ENCODE assay signal across 22 mouse cellular contexts in the genomic region with DNA sequence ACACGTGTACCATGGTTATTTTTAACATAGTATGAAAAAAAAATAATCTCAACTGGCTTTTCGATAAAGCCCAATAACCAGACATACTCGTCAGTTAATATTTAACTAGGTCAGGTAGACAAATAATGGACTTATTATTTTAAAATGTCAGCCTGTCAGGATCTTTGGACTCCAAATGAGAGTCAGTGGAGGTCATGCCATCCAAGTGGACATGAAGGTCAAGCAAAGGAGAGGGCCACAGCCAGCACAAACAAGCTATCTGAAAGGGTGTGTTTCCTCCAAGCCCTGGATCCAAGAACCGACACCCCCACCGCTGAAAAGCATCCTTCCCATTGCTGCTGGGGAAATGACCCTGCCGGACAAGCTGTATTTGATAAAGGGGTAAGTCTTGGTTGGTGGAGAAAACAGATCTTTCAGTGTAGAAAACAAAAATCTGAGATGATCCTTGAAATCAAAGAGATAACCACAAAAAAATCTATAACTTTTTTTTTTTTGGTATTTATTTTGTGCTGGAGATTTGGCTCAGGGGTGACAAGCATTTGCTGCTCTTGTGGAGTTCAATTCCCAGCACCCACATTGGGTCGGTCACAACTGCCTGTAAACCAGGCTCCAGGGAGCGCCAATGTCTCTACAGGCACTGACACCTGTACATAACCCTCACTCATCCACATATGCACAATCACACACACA.
DNase-seq lines count a peak whose midpoint lies in the region; ATAC-seq and TF ChIP-seq lines count a peak whose summit lies in the region.
"Had no signal": no experiment of that assay in that cellular context is flagged by ENCODE, and none has a peak within 500 bp of the region (broad histone marks: within the 10 kb centered on the region; RNA-seq: fewer than 3 reads in every experiment).

No protein-coding gene starts in this region.

- TF ChIP-seq POLR2A in small intestine, adult 2 months (IDR thresholded peaks at IDR 0.05; ENCODE audit: low read depth, low read length), result no peak

- ATAC-seq in kidney, embryonic 14.5 days (ENCODE audit: low FRiP score, low TSS enrichment), result no peak
- no peak for ATAC-seq in midbrain, embryonic 11.5 days (ENCODE audit: low FRiP score)
- ATAC-seq in midbrain, embryonic 13.5 days, result no peak
- ATAC-seq: forebrain, embryonic 14.5 days; midbrain, embryonic 16.5 days; Patski had no signal

- no peaks in the 10 kb centered on the region; the same call in 1 of the 2 replicates for H3K36me3 ChIP-seq in kidney, embryonic 14.5 days (ENCODE audit: control insufficient read depth, insufficient read depth, low read length)
- H3K36me3 ChIP-seq in midbrain, embryonic 11.5 days (ENCODE audit: control insufficient read depth, insufficient read depth, low read length), result no peaks in the 10 kb centered on the region
- H3K36me3 ChIP-seq in midbrain, embryonic 13.5 days, result peaks cover 30% of the 10 kb centered on the region
- peaks cover 13% of the 10 kb centered on the region for H3K36me3 ChIP-seq in small intestine, adult 2 months (ENCODE audit: control insufficient read depth, insufficient read depth, low read length)
- peaks cover 18% of the 10 kb centered on the region for H3K36me3 ChIP-seq in hindbrain, embryonic 10.5 days

- H3K9me3 ChIP-seq in kidney, embryonic 14.5 days (ENCODE audit: control insufficient read depth, low read length), result no peaks in the 10 kb centered on the region
- no peaks in the 10 kb centered on the region for H3K9me3 ChIP-seq in midbrain, embryonic 11.5 days (ENCODE audit: control insufficient read depth, low read length)
- no peaks in the 10 kb centered on the region for H3K9me3 ChIP-seq in midbrain, embryonic 13.5 days
- H3K9me3 ChIP-seq in hindbrain, embryonic 10.5 days, result no peaks in the 10 kb centered on the region
- H3K9me3 ChIP-seq: hindbrain, embryonic 13.5 days had no signal

- H3K4me2 ChIP-seq in kidney, embryonic 14.5 days (replicated peaks; ENCODE audit: low read depth, low read length), result no peak overlapping the region
- no peak overlapping the region for H3K4me2 ChIP-seq in midbrain, embryonic 11.5 days
- no peak overlapping the region for H3K4me2 ChIP-seq in midbrain, embryonic 13.5 days (replicated peaks)
- H3K4me2 ChIP-seq: heart, embryonic 11.5 days; hindbrain, embryonic 13.5 days had no signal

- no peaks in the 10 kb centered on the region for H3K27me3 ChIP-seq in kidney, embryonic 14.5 days (ENCODE audit: control insufficient read depth, insufficient read depth, low read length)
- H3K27me3 ChIP-seq in midbrain, embryonic 11.5 days (ENCODE audit: control insufficient read depth, insufficient read depth, low read length), result no peaks in the 10 kb centered on the region
- H3K27me3 ChIP-seq in midbrain, embryonic 13.5 days, result no peaks in the 10 kb centered on the region
- H3K27me3 ChIP-seq in small intestine, adult 2 months (ENCODE audit: control insufficient read depth, insufficient read depth, low read length), result no peaks in the 10 kb centered on the region
- H3K27me3 ChIP-seq in hindbrain, embryonic 10.5 days (ENCODE audit: insufficient read depth, poor library complexity, severe bottlenecking), result no peaks in the 10 kb centered on the region
- H3K27me3 ChIP-seq: hindbrain, embryonic 13.5 days; Patski had no signal

- peak; percentile 31 for DNase-seq in kidney, adult 11 months
- peak; percentile 73 for DNase-seq in midbrain, embryonic 11.5 days (ENCODE audit: low spot score, missing footprints)
- no peak for DNase-seq in embryo, embryonic 10 days (ENCODE audit: low spot score)
- DNase-seq in hindbrain, embryonic 10.5 days (ENCODE audit: low spot score), result no peak
- DNase-seq: adrenal gland, postnatal 25 days; cerebellum, adult 2 months; gastrocnemius, postnatal 25 days; heart, adult 18-20 months; heart, postnatal 36 days; kidney, postnatal 25 days; lung, adult 18-20 months; lung, postnatal 10 days; right cerebral cortex, adult 18-20 months had no signal

- no peak overlapping the region for H3K9ac ChIP-seq in kidney, embryonic 14.5 days (ENCODE audit: low read depth, low read length)
- no peak overlapping the region for H3K9ac ChIP-seq in midbrain, embryonic 11.5 days (ENCODE audit: low read length)
- no peak overlapping the region for H3K9ac ChIP-seq in midbrain, embryonic 13.5 days (replicated peaks)
- H3K9ac ChIP-seq: hindbrain, embryonic 13.5 days had no signal

- H3K27ac ChIP-seq in kidney, embryonic 14.5 days (ENCODE audit: low read depth, low read length), result no peak overlapping the region
- no peak overlapping the region for H3K27ac ChIP-seq in midbrain, embryonic 11.5 days (ENCODE audit: low read depth, low read length)
- no peak overlapping the region for H3K27ac ChIP-seq in midbrain, embryonic 13.5 days
- 0 out of 2 replicates have a peak overlapping the region, but pooled peaks have one; percentile 41 for H3K27ac ChIP-seq in small intestine, adult 2 months (ENCODE audit: insufficient read depth, low read depth, low read length)
- H3K27ac ChIP-seq in hindbrain, embryonic 10.5 days, result no peak overlapping the region
- H3K27ac ChIP-seq: hindbrain, embryonic 13.5 days; macrophage had no signal

- WGBS in kidney, embryonic 14.5 days, result 77% methylated on average over 8 of the region's 8 CpGs
- 90% methylated on average over 8 of the region's 8 CpGs for WGBS in midbrain, embryonic 11.5 days
- WGBS in midbrain, embryonic 13.5 days, result 92% methylated on average over 8 of the region's 8 CpGs
- 42% methylated on average over 8 of the region's 8 CpGs for whole genome bisulfite sequencing in small intestine, adult 2 months
- 87% methylated on average over 8 of the region's 8 CpGs for WGBS in hindbrain, embryonic 10.5 days

- TF ChIP-seq CTCF in small intestine, adult 2 months (IDR thresholded peaks at IDR 0.05; ENCODE audit: extremely low read depth, insufficient read length, insufficient replicate concordance, low read depth, low read length), result no peak

- no peak overlapping the region for H3K4me3 ChIP-seq in kidney, embryonic 14.5 days (ENCODE audit: low read length)
- H3K4me3 ChIP-seq in midbrain, embryonic 11.5 days (ENCODE audit: low read depth, low read length), result no peak overlapping the region
- no peak overlapping the region for H3K4me3 ChIP-seq in midbrain, embryonic 13.5 days (replicated peaks)
- no peak overlapping the region for H3K4me3 ChIP-seq in small intestine, adult 2 months (ENCODE audit: low read depth, low read length)
- H3K4me3 ChIP-seq in hindbrain, embryonic 10.5 days, result no peak overlapping the region
- H3K4me3 ChIP-seq: hindbrain, embryonic 13.5 days had no signal

- H3K4me1 ChIP-seq in kidney, embryonic 14.5 days (ENCODE audit: control insufficient read depth, insufficient read depth, low read length), result no peaks in the 10 kb centered on the region
- H3K4me1 ChIP-seq in midbrain, embryonic 11.5 days (ENCODE audit: control insufficient read depth, insufficient read depth, low read length), result no peaks in the 10 kb centered on the region
- H3K4me1 ChIP-seq in midbrain, embryonic 13.5 days (replicated peaks), result no peaks in the 10 kb centered on the region
- H3K4me1 ChIP-seq in small intestine, adult 2 months (ENCODE audit: control insufficient read depth, insufficient read depth, insufficient read length, low read length), result peaks cover 45% of the 10 kb centered on the region
- H3K4me1 ChIP-seq in hindbrain, embryonic 10.5 days (replicated peaks), result peaks cover 19% of the 10 kb centered on the region
- H3K4me1 ChIP-seq: hindbrain, embryonic 13.5 days had no signal

Comparison
In these comparisons a context has a peak if more than half of its experiments do, and no peak if none do; other contexts are left out.
1. DNase-seq: peak in kidney, adult 11 months (single experiment) and midbrain, embryonic 11.5 days (single experiment); none in embryo, embryonic 10 days (single experiment) and hindbrain, embryonic 10.5 days (single experiment).